Mouse (Mus musculus): ENCODE measurements at regions not wholly inside any gene's neighbourhood (a gene's known extent, or its start where the extent isn't known, plus 50 kb on each side); places are given as distances from the start of the nearest gene placed in this dataset.

DNA sequence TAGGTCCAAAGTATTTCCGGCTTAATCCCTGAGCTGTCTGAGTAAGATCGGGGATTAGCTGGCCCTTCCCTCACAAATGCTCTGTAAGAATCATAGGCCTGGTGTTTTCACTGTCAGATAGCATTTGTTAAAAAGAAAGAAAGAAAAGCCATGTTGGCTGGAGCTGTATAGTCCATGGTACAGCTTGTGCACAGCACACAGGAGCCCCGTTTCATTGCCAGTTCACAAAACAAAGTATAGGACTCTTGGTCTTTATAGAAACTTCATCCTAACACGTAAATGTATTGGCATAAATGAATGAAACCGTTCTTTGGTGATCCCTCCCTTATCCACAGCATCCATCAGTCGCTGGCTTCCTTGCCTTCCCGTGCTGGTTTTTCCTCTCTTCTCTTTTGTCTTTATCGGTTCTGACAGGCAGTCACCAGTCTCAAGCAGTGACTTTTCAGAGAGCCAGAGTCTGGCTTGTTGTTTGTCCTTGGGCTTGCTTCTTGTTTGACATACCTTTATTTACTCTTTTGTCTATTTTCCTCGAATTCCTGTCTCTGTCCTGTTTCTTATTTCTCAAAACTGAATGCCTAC lies 117.3 kb downstream of the Dhrs2 start:
- no peaks in the 10 kb centered on the region for H3K9me3 ChIP-seq
- no peak for TF ChIP-seq FLI1 (IDR thresholded peaks at IDR 0.05; ENCODE audit: low read length)
- no peak for TF ChIP-seq GATA1 (IDR thresholded peaks at IDR 0.05; ENCODE audit: borderline replicate concordance, low read length)
- H3K4me3 ChIP-seq (replicated peaks): no peak overlapping the region
- H3K36me3 ChIP-seq (replicated peaks; ENCODE audit: low read length): no peaks in the 10 kb centered on the region
- H3K4me1 ChIP-seq: peaks cover 70% of the 10 kb centered on the region
- no peaks in the 10 kb centered on the region for H3K27me3 ChIP-seq (replicated peaks)

DNA sequence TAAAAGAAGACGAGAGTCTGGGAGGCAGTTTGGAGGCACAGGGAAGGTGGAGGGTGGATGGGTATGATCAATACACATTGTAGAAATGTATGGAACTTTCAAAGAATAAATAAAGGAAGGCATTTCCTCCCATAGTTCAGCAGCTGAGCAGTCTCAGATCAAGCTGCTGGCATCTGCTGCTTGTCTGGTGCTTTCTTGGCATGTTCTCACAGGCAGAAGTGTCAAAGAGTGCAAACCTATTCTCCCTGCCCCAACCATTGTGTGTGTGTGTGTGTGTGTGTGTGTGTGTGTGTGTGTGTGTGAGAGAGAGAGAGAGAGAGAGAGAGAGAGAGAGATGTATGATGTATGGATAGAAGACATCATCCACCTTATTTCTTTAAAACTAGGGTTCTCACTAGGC lies 121.5 kb downstream of the Dhrs2 start:
- H3K36me3 ChIP-seq (replicated peaks; ENCODE audit: low read length): no peaks in the 10 kb centered on the region
- no peak overlapping the region for H3K4me3 ChIP-seq (replicated peaks)
- peaks cover 70% of the 10 kb centered on the region for H3K4me1 ChIP-seq
- peaks cover 4% of the 10 kb centered on the region; the same call in 1 of the 2 replicates for H3K9me3 ChIP-seq
- H3K27me3 ChIP-seq (replicated peaks): no peaks in the 10 kb centered on the region
- no peak for TF ChIP-seq GATA1 (IDR thresholded peaks at IDR 0.05; ENCODE audit: borderline replicate concordance, low read length)

GRCm38 (mm10) chr14:55343914-55344313 lies 122.1 kb downstream of the Dhrs2 start:
- TF ChIP-seq FLI1 (IDR thresholded peaks at IDR 0.05; ENCODE audit: low read length) (no peak), GATA1 (IDR thresholded peaks at IDR 0.05; ENCODE audit: borderline replicate concordance, low read length) (no peak)
- Histone ChIP-seq H3K36me3 (replicated peaks; ENCODE audit: low read length) (no peaks in the 10 kb centered on the region), H3K4me3 (replicated peaks) (no peak overlapping the region), H3K9me3 (peaks cover 10% of the 10 kb centered on the region), H3K27me3 (replicated peaks) (no peaks in the 10 kb centered on the region), H3K4me1 (peaks cover 65% of the 10 kb centered on the region)

- no peak overlapping the region for H3K4me3 ChIP-seq (replicated peaks)
- no peak for TF ChIP-seq GATA1 (IDR thresholded peaks at IDR 0.05; ENCODE audit: borderline replicate concordance, low read length)
- TF ChIP-seq FLI1 (IDR thresholded peaks at IDR 0.05; ENCODE audit: low read length): no peak
- no peaks in the 10 kb centered on the region for H3K36me3 ChIP-seq (replicated peaks; ENCODE audit: low read length)
- peaks cover 16% of the 10 kb centered on the region for H3K9me3 ChIP-seq
- peaks cover 53% of the 10 kb centered on the region for H3K4me1 ChIP-seq
- H3K27me3 ChIP-seq (replicated peaks): peaks cover 1% of the 10 kb centered on the region
Observed at GRCm38 (mm10) chr14:55345091-55345490, 123.3 kb downstream of the Dhrs2 start.

DNA sequence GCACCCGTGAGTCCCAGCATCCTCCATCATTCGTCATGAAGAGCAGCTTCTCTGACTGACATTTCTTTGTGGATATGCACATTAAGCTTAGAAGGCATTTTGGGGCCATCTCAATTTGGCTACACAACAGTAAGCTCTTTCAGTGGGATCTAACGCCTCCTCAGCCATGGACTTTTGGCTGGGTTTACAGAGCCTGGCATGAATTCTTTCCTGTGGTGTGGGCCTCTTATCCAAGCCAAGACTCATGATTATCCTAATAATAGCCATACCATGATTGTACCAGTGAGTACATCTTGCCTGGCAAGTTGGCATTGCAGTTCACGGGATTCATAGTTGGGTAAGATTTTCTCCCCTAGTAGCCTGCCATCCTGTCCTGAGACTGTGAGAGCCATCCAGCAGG lies 126.3 kb downstream of the Dhrs2 start:
- Histone ChIP-seq H3K9me3 (peaks cover 16% of the 10 kb centered on the region), H3K36me3 (replicated peaks; ENCODE audit: low read length) (no peaks in the 10 kb centered on the region), H3K4me1 (peaks cover 35% of the 10 kb centered on the region), H3K27me3 (replicated peaks) (peaks cover 1% of the 10 kb centered on the region), H3K4me3 (replicated peaks) (no peak overlapping the region)
- TF ChIP-seq FLI1 (IDR thresholded peaks at IDR 0.05; ENCODE audit: low read length) (no peak), GATA1 (IDR thresholded peaks at IDR 0.05; ENCODE audit: borderline replicate concordance, low read length) (no peak)

DNA sequence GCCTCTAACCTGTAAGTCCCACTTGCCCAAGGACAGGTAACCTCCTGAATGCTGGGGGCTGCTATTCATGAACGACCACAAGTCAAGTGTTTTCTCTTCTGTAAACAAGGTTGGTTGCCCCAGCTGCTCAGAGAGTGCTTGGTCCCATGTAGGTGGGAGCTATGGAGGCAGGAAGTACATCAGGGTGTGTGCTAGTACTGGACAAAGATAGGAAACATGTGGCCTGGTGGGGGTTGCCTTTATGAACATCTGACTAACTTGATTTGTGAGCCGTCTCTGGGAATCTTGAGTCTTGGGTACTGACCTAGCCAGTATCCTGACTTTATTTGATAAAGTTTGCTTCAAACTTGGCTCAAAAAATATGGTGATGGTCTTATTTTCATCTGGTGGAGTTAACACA lies 121.3 kb upstream of the Dhrs4 start:
- H3K27me3 ChIP-seq (replicated peaks): peaks cover 10% of the 10 kb centered on the region
- TF ChIP-seq GATA1 (IDR thresholded peaks at IDR 0.05; ENCODE audit: borderline replicate concordance, low read length): no peak
- TF ChIP-seq FLI1 (IDR thresholded peaks at IDR 0.05; ENCODE audit: low read length): no peak
- no peaks in the 10 kb centered on the region for H3K36me3 ChIP-seq (replicated peaks; ENCODE audit: low read length)
- no peaks in the 10 kb centered on the region for H3K9me3 ChIP-seq
- no peak overlapping the region for H3K4me3 ChIP-seq (replicated peaks)
- peaks cover 26% of the 10 kb centered on the region for H3K4me1 ChIP-seq

DNA sequence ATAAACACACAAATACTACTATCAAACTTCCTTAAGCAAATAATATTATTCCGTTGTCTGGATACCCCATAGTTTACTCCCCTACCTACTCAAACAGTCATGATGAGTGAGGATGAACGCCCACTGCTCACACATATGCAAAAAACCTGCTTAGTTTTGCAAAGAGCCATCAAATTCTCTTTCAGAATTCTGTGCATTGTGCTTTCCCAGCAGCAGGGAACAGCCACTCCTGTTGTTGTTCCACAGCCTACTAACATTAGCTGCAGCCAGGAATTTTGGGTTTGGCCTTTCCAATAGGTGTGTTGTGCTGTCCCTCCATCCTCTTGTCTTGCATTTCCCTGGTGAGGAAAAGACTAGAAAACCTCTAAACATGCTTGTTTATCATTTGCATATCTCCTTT lies 120.1 kb upstream of the Dhrs4 start:
- Histone ChIP-seq H3K9me3 (no peaks in the 10 kb centered on the region), H3K4me1 (peaks cover 29% of the 10 kb centered on the region), H3K27me3 (replicated peaks) (peaks cover 18% of the 10 kb centered on the region), H3K36me3 (replicated peaks; ENCODE audit: low read length) (no peaks in the 10 kb centered on the region), H3K4me3 (replicated peaks) (no peak overlapping the region)
- TF ChIP-seq GATA1 (IDR thresholded peaks at IDR 0.05; ENCODE audit: borderline replicate concordance, low read length) (no peak), FLI1 (IDR thresholded peaks at IDR 0.05; ENCODE audit: low read length) (no peak)

- H3K4me1 ChIP-seq: peaks cover 38% of the 10 kb centered on the region
- no peak for TF ChIP-seq GATA1 (IDR thresholded peaks at IDR 0.05; ENCODE audit: borderline replicate concordance, low read length)
- TF ChIP-seq FLI1 (IDR thresholded peaks at IDR 0.05; ENCODE audit: low read length): no peak
- H3K9me3 ChIP-seq: peaks cover 4% of the 10 kb centered on the region; the same call in 1 of the 2 replicates
- H3K4me3 ChIP-seq (replicated peaks): no peak overlapping the region
- no peaks in the 10 kb centered on the region for H3K36me3 ChIP-seq (replicated peaks; ENCODE audit: low read length)
- H3K27me3 ChIP-seq (replicated peaks): peaks cover 26% of the 10 kb centered on the region
Observed at GRCm38 (mm10) chr14:55362316-55362715, 116.2 kb upstream of the Dhrs4 start.

- no peak for TF ChIP-seq GATA1 (IDR thresholded peaks at IDR 0.05; ENCODE audit: borderline replicate concordance, low read length)
- no peak for TF ChIP-seq FLI1 (IDR thresholded peaks at IDR 0.05; ENCODE audit: low read length)
- H3K36me3 ChIP-seq (replicated peaks; ENCODE audit: low read length): no peaks in the 10 kb centered on the region
- H3K9me3 ChIP-seq: peaks cover 4% of the 10 kb centered on the region; the same call in 1 of the 2 replicates
- H3K4me3 ChIP-seq (replicated peaks): no peak overlapping the region
- H3K4me1 ChIP-seq: peaks cover 38% of the 10 kb centered on the region
- H3K27me3 ChIP-seq (replicated peaks): peaks cover 26% of the 10 kb centered on the region
Observed at GRCm38 (mm10) chr14:55362757-55363156, 115.8 kb upstream of the Dhrs4 start.

DNA sequence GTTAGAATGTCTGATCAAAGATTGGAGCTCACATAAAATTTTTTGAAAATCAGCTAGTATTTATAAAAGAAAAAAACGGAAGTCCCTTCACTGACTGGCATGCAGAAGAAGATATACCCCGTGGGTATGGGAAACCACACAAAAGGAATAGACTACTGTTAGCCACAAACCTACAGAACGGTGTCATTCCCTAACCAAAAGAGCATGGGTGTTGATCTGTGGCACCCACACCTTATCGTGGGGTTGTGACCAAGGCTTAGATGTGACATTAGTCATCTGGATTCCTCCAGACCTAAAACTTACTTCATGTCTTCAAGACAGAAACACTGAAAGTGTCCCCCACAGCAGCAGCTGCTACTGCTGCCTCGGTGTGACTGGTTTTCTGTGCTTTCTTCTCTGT lies 108.2 kb upstream of the Dhrs4 start:
- no peak for TF ChIP-seq GATA1 (IDR thresholded peaks at IDR 0.05; ENCODE audit: borderline replicate concordance, low read length)
- no peak for TF ChIP-seq FLI1 (IDR thresholded peaks at IDR 0.05; ENCODE audit: low read length)
- Histone ChIP-seq H3K9me3 (no peaks in the 10 kb centered on the region), H3K27me3 (replicated peaks) (peaks cover 4% of the 10 kb centered on the region), H3K36me3 (replicated peaks; ENCODE audit: low read length) (no peaks in the 10 kb centered on the region), H3K4me1 (peaks cover 44% of the 10 kb centered on the region), H3K4me3 (replicated peaks) (no peak overlapping the region)

- Histone ChIP-seq H3K4me3 (replicated peaks) (no peak overlapping the region), H3K4me1 (peaks cover 27% of the 10 kb centered on the region), H3K36me3 (replicated peaks; ENCODE audit: low read length) (no peaks in the 10 kb centered on the region), H3K27me3 (replicated peaks) (peaks cover 4% of the 10 kb centered on the region), H3K9me3 (no peaks in the 10 kb centered on the region)
- no peak for TF ChIP-seq GATA1 (IDR thresholded peaks at IDR 0.05; ENCODE audit: borderline replicate concordance, low read length)
- no peak for TF ChIP-seq FLI1 (IDR thresholded peaks at IDR 0.05; ENCODE audit: low read length)
Observed at GRCm38 (mm10) chr14:55372960-55373359, 105.6 kb upstream of the Dhrs4 start.

Measured in megakaryocyte, embryonic 14.5 days (primary cell).